Mouse (Mus musculus) spleen, adult 2 months (tissue): Measurements from ENCODE around the gene Cetn3.

ENCODE experiments used
- CTCF ChIP-seq: fragments of 200-500 bp; IDR thresholded peaks from 2 replicates; pipeline ENCODE4 v1.5.1; 2011; ENCODE audit warnings: mild to moderate bottlenecking, inconsistent platforms; ENCODE audit not compliant: insufficient read depth, insufficient read length, insufficient replicate concordance; ENCODE audit errors: extremely low read depth
- POLR2A ChIP-seq: fragments of 200-500 bp; IDR thresholded peaks from 2 replicates; pipeline ENCODE4 v1.6.1; 2011; ENCODE audit warnings: low read depth, low read length, inconsistent platforms

DNA sequence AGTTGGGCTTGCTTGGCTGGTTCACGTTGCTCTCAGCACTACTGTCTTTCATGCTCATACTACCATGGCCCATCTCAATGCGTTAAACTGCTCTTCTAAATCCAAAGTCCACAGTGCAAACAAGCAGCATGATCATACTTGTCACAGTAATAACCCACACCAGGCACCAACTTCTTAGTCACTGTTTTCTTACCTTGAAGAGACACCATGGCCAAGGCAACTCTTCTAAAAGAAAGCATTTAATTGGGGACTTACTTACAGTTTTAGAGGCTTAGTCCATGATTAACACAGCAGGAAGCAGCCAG is 38.8 kb upstream of the Cetn3 start:
- TF ChIP-seq POLR2A (no peak), CTCF (no peak)
